Mouse (Mus musculus): Measurements from ENCODE around the gene Anp32b. TPM values are rescaled to one million over a fixed set of nuclear protein-coding genes. Genes with fewer than 3 reads are reported as not detected.

Gene Anp32b
- polyA plus RNA-seq, 1 experiment from 2014 or later = 292 TPM

DNA sequence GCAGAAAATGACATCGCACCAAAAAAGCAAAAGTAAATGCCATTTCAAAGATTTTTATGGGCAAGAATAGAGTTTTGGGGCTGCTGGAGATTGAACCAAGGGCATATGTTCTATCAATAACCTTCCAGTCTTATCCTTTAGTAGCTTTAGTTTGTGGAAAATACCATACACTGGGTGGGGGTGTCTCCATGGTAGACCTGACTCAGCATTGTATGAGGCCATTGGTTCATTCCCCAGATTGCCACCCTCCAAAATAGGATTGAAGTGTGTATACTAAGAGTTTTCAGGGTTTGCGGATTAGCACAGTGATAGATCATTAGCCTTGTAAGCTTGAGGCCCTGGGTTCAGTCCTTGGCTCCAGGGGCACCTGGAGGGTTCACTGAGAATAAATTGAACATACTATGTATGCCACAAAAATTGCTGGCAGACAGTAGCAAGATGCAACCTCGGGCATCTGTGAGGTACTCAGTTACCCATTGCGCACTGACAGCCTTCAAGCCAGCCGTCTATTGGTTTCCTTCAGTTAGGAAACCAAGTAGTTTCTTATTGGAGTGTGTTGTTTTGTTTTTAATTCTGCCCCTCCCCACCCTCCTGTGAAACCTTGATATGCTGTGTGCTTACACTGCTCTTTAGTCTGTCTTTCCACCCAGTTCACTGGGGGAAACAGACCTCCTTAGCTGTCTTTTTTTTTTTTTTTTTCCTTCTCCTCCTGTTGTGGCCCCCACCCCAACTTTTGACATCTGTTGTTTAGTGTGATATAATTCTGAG lies 3.6 kb downstream of the Anp32b start:
- Histone ChIP-seq H3K36me3 (no peaks in the 10 kb centered on the region), H3K27me3 (no peaks in the 10 kb centered on the region), H3K4me2 (peak overlapping the region; percentile 84), H3K9me3 (no peaks in the 10 kb centered on the region), H3K27ac (no peak overlapping the region), H3K9ac (peak overlapping the region; percentile 3; the same call in 1 of the 2 replicates), H3K4me1 (peaks cover 43% of the 10 kb centered on the region), H3K4me3 (no peak overlapping the region)
- WGBS = 63% methylated on average over 5 of the region's 5 CpGs
- no peak for ATAC-seq (ENCODE audit: borderline replicate concordance, extremely low read depth, low FRiP score, low TSS enrichment)

DNA sequence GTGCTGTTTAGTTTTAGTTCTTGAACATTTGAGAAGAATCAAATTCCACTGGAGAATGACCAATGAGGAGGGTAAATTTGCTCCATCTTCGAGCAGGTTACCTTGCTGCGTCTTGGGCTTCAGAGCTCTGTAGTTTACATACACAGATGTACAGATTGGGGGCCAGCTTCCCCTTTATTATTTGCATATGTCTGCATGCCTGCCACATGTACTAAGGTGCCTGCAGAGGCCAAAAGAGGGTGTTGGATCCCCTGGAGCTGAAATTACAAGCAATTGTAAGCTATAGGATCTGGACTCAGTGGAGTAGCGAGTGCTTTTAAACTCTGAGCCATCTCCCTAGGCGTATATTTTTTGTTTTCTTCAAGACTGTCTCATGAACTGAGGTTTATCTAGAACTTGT lies 6.1 kb downstream of the Anp32b start:
- ATAC-seq (ENCODE audit: borderline replicate concordance, extremely low read depth, low FRiP score, low TSS enrichment) = no peak
- H3K9ac ChIP-seq = no peak overlapping the region
- H3K36me3 ChIP-seq = peaks cover 18% of the 10 kb centered on the region
- H3K9me3 ChIP-seq = no peaks in the 10 kb centered on the region
- H3K4me2 ChIP-seq = no peak overlapping the region
- peaks cover 39% of the 10 kb centered on the region for H3K4me1 ChIP-seq
- 75% methylated on average over 4 of the region's 4 CpGs for WGBS
- no peaks in the 10 kb centered on the region for H3K27me3 ChIP-seq
- no peak overlapping the region for H3K27ac ChIP-seq
- no peak overlapping the region for H3K4me3 ChIP-seq

DNA sequence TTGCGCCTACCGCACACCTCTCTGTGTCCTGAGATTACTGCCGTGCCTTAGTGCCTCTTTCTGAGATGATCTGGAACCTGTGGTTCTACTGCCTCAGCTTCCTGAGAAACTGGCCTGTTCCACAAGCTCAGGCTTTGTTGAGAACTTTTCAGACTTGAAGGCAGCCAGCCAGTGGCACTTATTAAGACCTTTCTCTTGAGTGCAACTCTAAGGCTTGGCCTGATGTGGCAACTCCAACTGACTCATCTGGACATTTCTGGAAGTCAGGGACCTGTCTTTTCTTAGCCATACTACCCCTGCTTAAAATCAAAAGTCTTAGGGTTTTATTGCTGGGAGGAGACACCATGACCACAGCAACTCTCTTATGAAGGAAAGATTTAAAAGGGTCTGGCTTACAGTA lies 6.5 kb downstream of the Anp32b start:
- no peak overlapping the region for H3K27ac ChIP-seq
- H3K4me3 ChIP-seq = no peak overlapping the region
- H3K9ac ChIP-seq = no peak overlapping the region
- H3K36me3 ChIP-seq = peaks cover 22% of the 10 kb centered on the region
- H3K9me3 ChIP-seq = no peaks in the 10 kb centered on the region
- no peaks in the 10 kb centered on the region for H3K27me3 ChIP-seq
- H3K4me2 ChIP-seq = no peak overlapping the region
- H3K4me1 ChIP-seq = peaks cover 39% of the 10 kb centered on the region
- 94% methylated on average over 3 of the region's 3 CpGs for WGBS
- no peak for ATAC-seq (ENCODE audit: borderline replicate concordance, extremely low read depth, low FRiP score, low TSS enrichment)

DNA sequence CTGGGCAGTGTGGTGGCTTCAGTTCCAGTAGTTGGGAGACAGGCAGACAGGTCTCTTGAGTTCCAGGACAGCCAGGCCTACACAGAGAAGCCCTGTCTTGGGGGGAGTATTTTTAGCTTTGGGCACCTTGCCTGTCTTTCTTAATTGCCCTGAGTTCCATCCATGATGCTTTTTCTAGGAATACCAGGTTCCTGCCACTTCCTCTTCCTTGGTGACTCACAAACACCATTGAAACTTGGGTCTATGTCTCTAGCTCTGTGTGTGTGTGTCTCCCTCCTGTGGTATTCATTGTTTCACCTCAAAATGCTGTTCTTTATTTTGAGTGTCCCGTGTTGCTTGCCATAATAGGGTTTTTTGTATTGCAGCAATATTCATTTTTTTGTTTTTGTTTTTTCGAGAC lies 7.7 kb downstream of the Anp32b start:
- Histone ChIP-seq H3K36me3 (peaks cover 34% of the 10 kb centered on the region), H3K9me3 (no peaks in the 10 kb centered on the region), H3K27ac (no peak overlapping the region), H3K4me3 (no peak overlapping the region), H3K9ac (no peak overlapping the region), H3K4me1 (peaks cover 31% of the 10 kb centered on the region), H3K4me2 (no peak overlapping the region), H3K27me3 (no peaks in the 10 kb centered on the region)
- ATAC-seq (ENCODE audit: borderline replicate concordance, extremely low read depth, low FRiP score, low TSS enrichment) = no peak
- 92% methylated on average over 2 of the region's 2 CpGs for WGBS

DNA sequence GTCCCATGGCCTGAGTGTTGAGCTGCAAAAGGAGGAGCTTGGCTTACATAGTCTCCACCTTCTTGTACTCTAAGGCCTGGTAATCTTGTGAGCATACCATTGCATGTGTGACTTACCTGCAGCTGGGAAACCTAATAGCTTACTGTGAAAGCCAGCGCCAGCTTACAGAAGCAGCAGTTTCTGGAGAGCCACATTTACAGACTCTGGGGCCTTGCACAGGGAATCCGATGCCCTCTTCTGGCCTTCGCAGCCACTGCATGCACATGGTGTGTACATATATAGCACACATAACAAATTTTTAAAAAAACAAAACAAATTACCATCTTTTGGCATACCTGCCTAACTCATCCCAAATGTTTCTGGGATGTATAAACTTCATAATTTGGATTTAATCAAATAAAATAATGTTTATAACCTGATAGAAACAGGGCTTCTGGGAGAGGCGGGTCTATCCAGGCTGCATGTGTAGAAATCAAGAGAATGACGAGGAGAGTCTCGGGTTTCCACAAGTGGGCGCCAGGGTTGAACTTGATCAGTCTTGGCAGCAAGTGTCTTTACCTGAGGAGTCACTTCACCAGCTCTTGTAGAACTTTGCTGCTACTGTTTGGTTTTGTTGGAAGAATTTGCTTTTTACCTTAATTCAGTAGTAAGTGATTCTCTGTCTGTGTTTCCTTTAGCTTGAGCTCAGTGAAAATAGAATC lies 12.6 kb downstream of the Anp32b start:
- Histone ChIP-seq H3K4me3 (no peak overlapping the region), H3K9me3 (no peaks in the 10 kb centered on the region), H3K36me3 (peaks cover 80% of the 10 kb centered on the region), H3K4me1 (no peaks in the 10 kb centered on the region), H3K27ac (no peak overlapping the region), H3K9ac (no peak overlapping the region), H3K4me2 (no peak overlapping the region), H3K27me3 (no peaks in the 10 kb centered on the region)
- no peak; the same call in 1 of the 2 replicates for ATAC-seq (ENCODE audit: borderline replicate concordance, extremely low read depth, low FRiP score, low TSS enrichment)
- WGBS = 76% methylated on average over 7 of the region's 7 CpGs

DNA sequence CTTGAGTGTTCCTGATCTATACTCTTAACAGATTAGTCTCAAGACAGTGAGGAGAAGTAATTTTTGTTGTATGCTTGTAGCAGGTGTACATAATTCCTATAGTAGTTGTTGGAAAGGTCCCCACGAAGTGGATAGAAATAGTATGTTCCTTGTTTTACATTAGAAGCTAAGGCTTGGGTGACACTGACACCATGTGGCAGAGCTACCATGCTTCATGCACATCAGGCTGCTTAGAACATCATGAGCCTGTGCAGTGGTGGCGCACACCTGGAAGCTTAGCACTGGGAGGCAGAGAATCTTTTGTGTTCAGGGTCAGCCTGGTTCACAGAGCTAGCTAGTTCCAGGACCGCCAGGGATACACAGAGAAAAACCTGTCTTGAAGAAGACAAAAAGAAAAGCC lies 15.0 kb downstream of the Anp32b start:
- Histone ChIP-seq H3K36me3 (peaks cover 96% of the 10 kb centered on the region), H3K27me3 (no peaks in the 10 kb centered on the region), H3K9ac (no peak overlapping the region), H3K27ac (no peak overlapping the region), H3K4me1 (no peaks in the 10 kb centered on the region), H3K9me3 (no peaks in the 10 kb centered on the region), H3K4me2 (no peak overlapping the region), H3K4me3 (no peak overlapping the region)
- ATAC-seq (ENCODE audit: borderline replicate concordance, extremely low read depth, low FRiP score, low TSS enrichment) = no peak
- WGBS = 89% methylated on average over 3 of the region's 3 CpGs

DNA sequence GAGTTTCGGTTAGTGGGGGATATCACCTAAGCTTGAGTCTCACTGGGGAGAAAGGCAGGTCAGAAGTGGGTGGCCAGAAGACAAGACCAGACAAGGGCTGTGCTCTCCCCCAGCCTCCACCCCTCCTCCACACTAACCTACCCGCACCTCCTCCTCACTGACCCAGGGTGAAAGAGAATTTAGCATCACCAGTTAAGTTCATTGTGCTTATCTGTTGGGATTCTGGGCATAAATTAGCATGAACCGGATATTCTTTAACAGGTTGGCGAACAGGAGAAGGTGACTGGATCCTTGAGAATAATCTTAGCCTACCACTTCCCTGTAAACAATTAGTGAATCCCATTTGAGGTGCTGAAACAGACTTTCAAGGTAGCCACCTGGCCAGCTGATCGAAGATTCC lies 24.4 kb downstream of the Anp32b start:
- H3K27me3 ChIP-seq = no peaks in the 10 kb centered on the region
- H3K27ac ChIP-seq = no peak overlapping the region
- no peak overlapping the region for H3K4me3 ChIP-seq
- no peaks in the 10 kb centered on the region for H3K9me3 ChIP-seq
- 87% methylated on average over 5 of the region's 5 CpGs for WGBS
- H3K4me1 ChIP-seq = no peaks in the 10 kb centered on the region
- H3K4me2 ChIP-seq = no peak overlapping the region
- no peak overlapping the region for H3K9ac ChIP-seq
- ATAC-seq (ENCODE audit: borderline replicate concordance, extremely low read depth, low FRiP score, low TSS enrichment) = no peak
- H3K36me3 ChIP-seq = peaks cover 61% of the 10 kb centered on the region

DNA sequence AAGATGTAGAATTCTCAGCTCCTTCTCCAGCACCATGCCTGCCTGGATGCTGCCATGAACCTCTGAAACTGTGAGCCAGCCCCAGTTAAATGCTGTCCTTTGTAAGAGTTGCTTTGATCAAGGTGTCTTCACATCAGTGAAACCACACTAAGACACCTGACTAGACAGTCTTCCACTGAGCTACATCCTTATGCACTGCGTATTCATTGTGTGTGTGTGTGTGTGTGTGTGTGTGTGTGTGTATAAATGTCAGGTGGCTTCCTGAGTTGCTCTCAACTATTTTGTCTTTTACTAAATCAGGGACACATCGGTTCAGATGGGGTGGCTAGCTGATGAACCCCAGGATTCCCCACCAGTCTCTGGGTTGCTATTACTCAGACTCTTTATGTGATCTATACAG lies 28.4 kb downstream of the Anp32b start:
- no peaks in the 10 kb centered on the region for H3K4me1 ChIP-seq
- H3K27ac ChIP-seq = no peak overlapping the region
- no peaks in the 10 kb centered on the region for H3K27me3 ChIP-seq
- peaks cover 24% of the 10 kb centered on the region for H3K36me3 ChIP-seq
- ATAC-seq (ENCODE audit: borderline replicate concordance, extremely low read depth, low FRiP score, low TSS enrichment) = no peak
- 87% methylated on average over 2 of the region's 2 CpGs for WGBS
- H3K9ac ChIP-seq = no peak overlapping the region
- no peaks in the 10 kb centered on the region for H3K9me3 ChIP-seq
- no peak overlapping the region for H3K4me2 ChIP-seq
- H3K4me3 ChIP-seq = no peak overlapping the region

DNA sequence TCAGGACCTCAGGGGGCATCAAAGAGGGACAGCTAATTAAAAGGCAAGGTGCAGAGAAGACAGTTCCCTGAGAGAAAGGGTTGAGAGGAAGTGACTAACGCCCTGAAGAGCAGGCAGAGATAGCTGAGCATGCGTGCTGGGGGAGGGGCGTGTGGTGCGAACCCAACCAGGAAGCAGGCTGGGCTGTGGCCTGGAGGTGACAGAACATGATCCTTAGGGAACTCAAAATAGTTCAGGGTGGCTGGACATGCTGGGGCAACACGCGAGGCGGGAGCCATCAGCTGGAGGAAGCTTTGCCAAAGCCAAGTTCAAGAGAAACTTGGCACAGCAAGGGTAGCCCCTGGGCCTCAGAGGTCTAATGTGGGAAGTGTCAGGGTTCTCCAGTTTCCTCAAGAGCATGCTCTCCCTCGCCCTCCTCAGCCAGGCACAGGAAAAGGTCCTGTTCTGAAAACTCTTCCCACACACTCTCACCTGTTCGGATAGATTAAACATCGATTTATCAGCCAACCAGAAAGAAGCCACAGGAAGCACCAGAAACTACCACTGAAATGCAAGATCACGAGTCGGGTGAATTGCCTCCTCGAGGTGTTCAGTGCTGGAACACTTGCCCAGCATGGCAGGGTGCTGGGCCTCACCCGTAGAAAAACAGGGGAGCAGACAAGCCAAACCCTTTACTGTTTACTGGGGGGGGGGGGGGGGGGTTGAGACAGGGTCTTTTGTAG lies 35.2 kb downstream of the Anp32b start:
- Histone ChIP-seq H3K4me2 (no peak overlapping the region), H3K9me3 (no peaks in the 10 kb centered on the region), H3K9ac (no peak overlapping the region), H3K27me3 (no peaks in the 10 kb centered on the region), H3K4me3 (no peak overlapping the region), H3K4me1 (peaks cover 19% of the 10 kb centered on the region), H3K27ac (peak overlapping the region; percentile 37; the same call in 1 of the 2 replicates), H3K36me3 (no peaks in the 10 kb centered on the region)
- WGBS = 33% methylated on average over 14 of the region's 14 CpGs
- no peak for ATAC-seq (ENCODE audit: borderline replicate concordance, extremely low read depth, low FRiP score, low TSS enrichment)

DNA sequence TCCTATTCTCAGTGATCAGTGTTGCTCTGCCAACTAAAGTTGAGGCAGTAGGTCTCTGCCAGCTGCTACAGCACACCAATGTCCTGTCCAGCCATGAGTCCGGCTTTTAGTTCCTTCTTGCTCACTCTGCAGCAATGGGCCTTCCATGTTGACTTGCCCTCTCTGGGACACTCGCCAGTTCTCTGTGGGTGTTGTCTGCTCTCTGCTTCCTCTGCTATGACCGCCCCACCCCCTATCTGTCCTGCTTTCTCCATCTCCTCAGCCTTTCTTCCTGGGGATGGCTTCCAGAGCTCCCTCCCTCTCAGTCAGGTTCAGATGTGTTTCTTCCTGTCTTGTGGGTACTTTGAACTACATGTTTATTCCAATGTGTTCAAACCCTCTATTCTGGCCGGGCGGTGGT lies 36.6 kb downstream of the Anp32b start:
- Histone ChIP-seq H3K27ac (no peak overlapping the region), H3K4me1 (peaks cover 19% of the 10 kb centered on the region), H3K4me2 (no peak overlapping the region), H3K27me3 (no peaks in the 10 kb centered on the region), H3K36me3 (peaks cover 5% of the 10 kb centered on the region; the same call in 1 of the 2 replicates), H3K9me3 (no peaks in the 10 kb centered on the region), H3K4me3 (no peak overlapping the region), H3K9ac (no peak overlapping the region)
- WGBS = 80% methylated on average over 5 of the region's 5 CpGs
- no peak for ATAC-seq (ENCODE audit: borderline replicate concordance, extremely low read depth, low FRiP score, low TSS enrichment)

DNA sequence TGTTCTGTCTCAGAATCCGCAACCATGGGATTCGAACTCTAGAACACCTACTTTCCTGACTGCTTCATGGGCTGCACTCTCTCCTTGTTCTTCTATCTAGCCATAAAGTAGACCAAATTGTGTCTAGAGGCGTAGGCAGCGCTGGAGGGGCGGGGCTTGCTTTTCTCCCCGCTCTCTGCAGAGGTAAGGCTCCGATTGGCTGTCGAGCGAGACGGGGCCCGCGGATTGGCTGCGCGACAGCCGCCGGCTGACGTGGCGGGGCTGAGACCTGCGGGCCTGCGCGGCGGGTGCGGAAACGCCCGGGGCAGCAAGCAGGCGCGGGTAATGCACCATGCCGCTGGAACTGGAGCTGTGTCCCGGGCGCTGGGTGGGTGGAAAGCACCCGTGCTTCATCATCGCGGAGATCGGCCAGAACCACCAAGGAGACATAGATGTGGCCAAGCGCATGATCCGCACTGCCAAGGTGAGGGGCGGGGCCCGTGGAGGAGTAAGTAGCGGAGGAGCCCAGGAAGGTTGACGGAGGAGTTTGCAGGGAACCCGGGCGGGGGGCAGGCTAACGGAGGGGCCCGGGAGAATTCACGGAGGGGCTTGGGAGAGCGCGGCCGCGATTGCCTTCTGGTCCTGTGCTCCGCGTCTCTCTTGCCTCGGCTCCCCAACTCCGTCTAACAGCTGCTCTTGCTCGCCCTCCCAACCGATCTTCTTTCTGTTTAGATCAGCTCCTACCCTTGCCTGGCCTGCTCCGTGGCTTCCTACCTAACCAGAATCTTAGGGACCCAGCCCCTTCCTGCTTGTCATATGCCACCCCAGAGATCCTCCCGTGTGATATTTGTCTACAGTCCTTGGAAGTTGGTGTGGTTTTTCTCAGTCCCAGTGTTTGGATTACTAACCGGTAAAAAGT lies 38.6 kb downstream of the Anp32b start, which contains the start of gene Nans:
TSS of gene Nans (plus strand) at position 221 of the 898 bp plus-strand sequence.
- peak within 1 kb of the TSS; percentile 77 for H3K27ac ChIP-seq
- peaks cover 23% of the 10 kb centered on the region for H3K36me3 ChIP-seq
- H3K4me1 ChIP-seq = peaks cover 19% of the 10 kb centered on the region
- peak within 1 kb of the TSS; percentile 62 for H3K4me2 ChIP-seq
- H3K4me3 ChIP-seq = peak within 1 kb of the TSS; percentile 82
- no peaks in the 10 kb centered on the region for H3K27me3 ChIP-seq
- peak; percentile 98 for ATAC-seq (ENCODE audit: borderline replicate concordance, extremely low read depth, low FRiP score, low TSS enrichment)
- WGBS = under 1% methylated on average over 55 of the region's 58 CpGs
- no peaks in the 10 kb centered on the region for H3K9me3 ChIP-seq
- H3K9ac ChIP-seq = peak within 1 kb of the TSS; percentile 78
